Mouse (Mus musculus): Measurements from ENCODE around the gene Olfr1131. TPM values are rescaled to one million over a fixed set of nuclear protein-coding genes. Genes with fewer than 3 reads are reported as not detected.

Gene Olfr1131
- polyA plus RNA-seq (2012; rRNA removed) = not detected in 2 replicates

GRCm38 (mm10) chr2:87626804-87627203 lies at the start of gene Olfr1131:
TSS of gene Olfr1131 (plus strand) at chr2:87627104.

GRCm38 (mm10) chr2:87605912-87606311 lies 21.0 kb upstream of the Olfr1131 start, which contains the start of gene Olfr1130:
TSS of gene Olfr1130 (plus strand) at chr2:87606212.

GRCm38 (mm10) chr2:87637435-87637834 lies 10.5 kb downstream of the Olfr1131 start, which contains the start of gene Olfr1132:
TSS of gene Olfr1132 (minus strand) at chr2:87637535.

GRCm38 (mm10) chr2:87647274-87647673 lies 20.4 kb downstream of the Olfr1131 start, which contains the start of gene Olfr1133:
TSS of gene Olfr1133 (minus strand) at chr2:87647374.

GRCm38 (mm10) chr2:87658360-87658759 lies 31.5 kb downstream of the Olfr1131 start, which contains the start of gene Olfr1134:
TSS of gene Olfr1134 (minus strand) at chr2:87658460.

GRCm38 (mm10) chr2:87673564-87673963 lies 46.7 kb downstream of the Olfr1131 start, which contains the start of gene Olfr1135:
TSS of gene Olfr1135 (minus strand) at chr2:87673664.

Other genes with a start within 250 kb of the Olfr1131 start
- not detected in 2 replicates for gene Olfr1122, start 241.3 kb upstream of the Olfr1131 start, polyA plus RNA-seq (2012; rRNA removed)
- gene Olfr1123, start 210.5 kb upstream of the Olfr1131 start, polyA plus RNA-seq (2012; rRNA removed) = not detected in 2 replicates
- gene Olfr1124, start 196.8 kb upstream of the Olfr1131 start, polyA plus RNA-seq (2012; rRNA removed) = not detected in 2 replicates
- gene Olfr1126, start 173.1 kb upstream of the Olfr1131 start, polyA plus RNA-seq (2012; rRNA removed) = not detected in 2 replicates
- gene Pramel7, start 130.0 kb upstream of the Olfr1131 start, polyA plus RNA-seq (2012; rRNA removed) = not detected in 2 replicates
- not detected in 2 replicates for gene Pramel6, start 120.5 kb upstream of the Olfr1131 start, polyA plus RNA-seq (2012; rRNA removed)
- gene Olfr153, start 95.3 kb upstream of the Olfr1131 start, polyA plus RNA-seq (2012; rRNA removed) = not detected in 2 replicates
- not detected in 2 replicates for gene Olfr1128, start 81.6 kb upstream of the Olfr1131 start, polyA plus RNA-seq (2012; rRNA removed)
- gene Olfr1129, start 53.2 kb upstream of the Olfr1131 start, polyA plus RNA-seq (2012; rRNA removed) = not detected in 2 replicates
- not detected in 2 replicates for gene Olfr1130, start 20.9 kb upstream of the Olfr1131 start, polyA plus RNA-seq (2012; rRNA removed)
- gene Olfr1132, start 10.4 kb downstream of the Olfr1131 start, polyA plus RNA-seq (2012; rRNA removed) = not detected in 2 replicates
- not detected in 2 replicates for gene Olfr1133, start 20.3 kb downstream of the Olfr1131 start, polyA plus RNA-seq (2012; rRNA removed)
- not detected in 2 replicates for gene Olfr1134, start 31.4 kb downstream of the Olfr1131 start, polyA plus RNA-seq (2012; rRNA removed)
- gene Olfr1135, start 46.6 kb downstream of the Olfr1131 start, polyA plus RNA-seq (2012; rRNA removed) = not detected in 2 replicates
- gene Olfr1136, start 66.8 kb downstream of the Olfr1131 start, polyA plus RNA-seq (2012; rRNA removed) = not detected in 2 replicates
- not detected in 2 replicates for gene Olfr1137, start 86.1 kb downstream of the Olfr1131 start, polyA plus RNA-seq (2012; rRNA removed)
- not detected in 2 replicates for gene Olfr1138, start 112.9 kb downstream of the Olfr1131 start, polyA plus RNA-seq (2012; rRNA removed)
- not detected in 2 replicates for gene Olfr1140, start 116.6 kb downstream of the Olfr1131 start, polyA plus RNA-seq (2012; rRNA removed)
- gene Olfr1141, start 126.9 kb downstream of the Olfr1131 start, polyA plus RNA-seq (2012; rRNA removed) = not detected in 2 replicates
- not detected in 2 replicates for gene Olfr152, start 152.4 kb downstream of the Olfr1131 start, polyA plus RNA-seq (2012; rRNA removed)
- gene Olfr1143, start 173.5 kb downstream of the Olfr1131 start, polyA plus RNA-seq (2012; rRNA removed) = not detected in 2 replicates
- not detected in 2 replicates for gene Olfr1145, start 182.7 kb downstream of the Olfr1131 start, polyA plus RNA-seq (2012; rRNA removed)
- not detected in 2 replicates for gene Olfr1148, start 203.4 kb downstream of the Olfr1131 start, polyA plus RNA-seq (2012; rRNA removed)
- gene Olfr1150-ps1, start 216.9 kb downstream of the Olfr1131 start, polyA plus RNA-seq (2012; rRNA removed) = not detected in 2 replicates
- not detected in 2 replicates for gene Olfr1151, start 228.8 kb downstream of the Olfr1131 start, polyA plus RNA-seq (2012; rRNA removed)
- gene Olfr1152, start 239.4 kb downstream of the Olfr1131 start, polyA plus RNA-seq (2012; rRNA removed) = not detected in 2 replicates

All from liver, embryonic 18 days (tissue).